Mouse (Mus musculus) embryo, embryonic 10.5 days (tissue): ENCODE measurements at regions not wholly inside any gene's neighbourhood (a gene's known extent, or its start where the extent isn't known, plus 50 kb on each side); places are given as distances from the start of the nearest gene placed in this dataset.

Experiments
- DNase-seq: peaks from one replicate; pipeline ENCODE4 v3.0.0-alpha.2; 2015; ENCODE audit warnings: low spot score

GRCm38 (mm10) chr14:101997535-101997934 is 267.8 kb downstream of the Lmo7 start:
- no peak for DNase-seq

DNA sequence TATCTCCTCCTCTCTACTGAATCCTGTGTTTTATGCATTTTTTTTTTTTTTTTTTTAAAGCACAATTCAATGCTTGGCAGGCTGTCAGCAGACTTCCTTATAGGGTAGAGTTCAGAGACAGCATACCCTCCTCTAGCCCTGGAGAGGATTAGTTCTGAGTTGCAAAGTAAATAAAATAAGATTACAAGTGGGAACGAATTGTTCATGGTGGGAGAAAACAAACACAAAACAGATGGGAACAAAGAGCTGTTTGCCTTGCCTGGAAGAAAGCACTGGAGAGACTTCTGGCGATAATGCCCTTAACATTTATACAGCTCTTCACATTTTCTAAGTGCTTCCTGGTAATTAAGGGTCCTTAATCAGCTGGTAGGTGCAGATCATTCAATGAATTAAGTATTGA is 254.6 kb downstream of the Lmo7 start:
- DNase-seq: no peak
